Mouse (Mus musculus): ENCODE results near the gene Cd101. TPM values are rescaled to one million over a fixed set of nuclear protein-coding genes. Genes with fewer than 3 reads are reported as not detected.

The Cd101 gene
- polyA plus RNA-seq, 1 experiment: 1.9 TPM

DNA sequence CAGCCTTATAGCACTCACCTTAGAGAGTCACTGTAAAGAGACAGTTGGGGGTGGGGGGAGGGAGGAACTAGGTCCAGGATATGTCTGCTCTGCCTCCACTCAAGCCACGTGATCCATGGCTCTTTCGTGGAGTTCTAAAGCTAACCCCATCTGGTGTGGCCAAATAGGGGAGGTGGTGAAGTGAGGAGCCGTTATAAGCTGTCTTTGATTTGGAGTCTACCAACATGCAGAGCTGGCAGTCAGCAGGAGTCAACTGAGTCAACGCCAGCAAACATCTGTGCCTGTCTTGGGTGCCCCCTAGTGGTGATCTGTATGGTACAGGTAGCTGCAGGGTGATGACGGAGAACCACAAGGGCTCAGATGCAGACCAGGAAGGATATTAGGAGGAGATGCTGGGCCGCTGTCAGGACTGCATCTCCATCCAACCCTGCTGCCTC, 30.4 kb downstream of the Cd101 start:
- DNase-seq (ENCODE audit: low read depth in 1 of 2, low spot score in 2 of 2): peak; percentile 61 to 72
- 30% methylated on average over 6 of the region's 6 CpGs for WGBS
- H3K36me3 ChIP-seq (ENCODE audit: control insufficient read depth, insufficient read depth, low read length): no peaks in the 10 kb centered on the region
- no peaks in the 10 kb centered on the region for H3K27me3 ChIP-seq (ENCODE audit: control insufficient read depth, insufficient read depth, low read length)
- TF ChIP-seq POLR2A (IDR thresholded peaks at IDR 0.05; ENCODE audit: low read depth, low read length) (no peak), CTCF (IDR thresholded peaks at IDR 0.05; ENCODE audit: extremely low read depth, insufficient read depth, insufficient read length, insufficient replicate concordance) (peak; percentile 62; the same call in 1 of the 2 replicates)
- no peak overlapping the region for H3K27ac ChIP-seq (ENCODE audit: insufficient read depth, low read length)
- H3K4me3 ChIP-seq (ENCODE audit: extremely low read depth, insufficient read depth, insufficient read length): no peak overlapping the region
- peaks cover 2% of the 10 kb centered on the region; the same call in 1 of the 2 replicates for H3K4me1 ChIP-seq (ENCODE audit: control insufficient read depth, insufficient read depth, insufficient read length)

DNA sequence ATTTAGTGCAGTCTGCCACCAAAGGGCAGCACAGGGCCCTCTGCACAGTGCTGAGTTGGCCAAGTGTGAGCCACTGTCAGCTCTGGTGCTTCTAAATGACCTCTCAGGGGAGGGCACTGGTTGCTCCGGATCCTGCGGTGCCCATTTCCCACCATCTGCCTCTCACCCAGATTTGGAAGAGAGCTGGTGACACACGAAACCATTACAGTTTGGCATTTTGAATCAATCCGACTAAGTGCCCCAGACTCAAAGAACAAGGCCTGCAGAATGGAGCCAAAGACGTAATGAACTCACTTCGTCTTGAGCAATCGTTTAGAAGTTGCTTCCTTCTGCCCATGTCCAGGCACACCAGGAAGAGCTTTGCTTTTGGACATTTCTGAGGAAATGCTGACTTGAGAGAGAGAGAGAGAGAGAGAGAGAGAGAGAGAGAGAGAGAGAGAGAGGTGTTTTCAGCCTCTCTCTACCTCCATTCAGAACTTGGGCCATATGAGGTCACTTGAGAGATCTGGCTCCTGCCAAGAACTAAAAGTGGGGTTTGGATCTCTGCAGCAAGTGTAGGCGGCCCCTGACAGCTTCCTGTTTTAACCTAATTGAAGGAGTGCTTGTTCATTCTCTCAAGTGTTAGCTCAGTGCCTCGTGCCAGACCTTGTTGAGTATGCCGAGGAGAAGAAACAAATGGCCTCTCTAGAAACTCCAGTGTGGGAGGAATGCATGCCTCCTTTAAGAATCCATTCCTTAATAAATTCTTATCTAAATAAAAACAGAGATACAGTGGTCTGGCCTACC, 31.4 kb downstream of the Cd101 start:
- Histone ChIP-seq H3K4me3 (ENCODE audit: extremely low read depth, insufficient read depth, insufficient read length) (no peak overlapping the region), H3K27me3 (ENCODE audit: control insufficient read depth, insufficient read depth, low read length) (no peaks in the 10 kb centered on the region), H3K4me1 (ENCODE audit: control insufficient read depth, insufficient read depth, insufficient read length) (no peaks in the 10 kb centered on the region; the same call in 1 of the 2 replicates), H3K36me3 (ENCODE audit: control insufficient read depth, insufficient read depth, low read length) (no peaks in the 10 kb centered on the region), H3K27ac (ENCODE audit: insufficient read depth, low read length) (0 out of 2 replicates have a peak overlapping the region, but pooled peaks have one; percentile 25)
- WGBS: 62% methylated on average over 10 of the region's 10 CpGs
- no peak for DNase-seq (ENCODE audit: low read depth in 1 of 2, low spot score in 2 of 2)
- TF ChIP-seq POLR2A (IDR thresholded peaks at IDR 0.05; ENCODE audit: low read depth, low read length) (no peak), CTCF (IDR thresholded peaks at IDR 0.05; ENCODE audit: extremely low read depth, insufficient read depth, insufficient read length, insufficient replicate concordance) (no peak)

- Histone ChIP-seq H3K36me3 (ENCODE audit: control insufficient read depth, insufficient read depth, low read length) (no peaks in the 10 kb centered on the region), H3K27me3 (ENCODE audit: control insufficient read depth, insufficient read depth, low read length) (no peaks in the 10 kb centered on the region), H3K4me1 (ENCODE audit: control insufficient read depth, insufficient read depth, insufficient read length) (no peaks in the 10 kb centered on the region; the same call in 1 of the 2 replicates), H3K27ac (ENCODE audit: insufficient read depth, low read length) (no peak overlapping the region), H3K4me3 (ENCODE audit: extremely low read depth, insufficient read depth, insufficient read length) (no peak overlapping the region)
- TF ChIP-seq CTCF (IDR thresholded peaks at IDR 0.05; ENCODE audit: extremely low read depth, insufficient read depth, insufficient read length, insufficient replicate concordance) (no peak), POLR2A (IDR thresholded peaks at IDR 0.05; ENCODE audit: low read depth, low read length) (no peak)
- DNase-seq (ENCODE audit: low read depth in 1 of 2, low spot score in 2 of 2): no peak
- WGBS: 77% methylated on average over 4 of the region's 4 CpGs
These were observed 35.1 kb downstream of the Cd101 start for GRCm38 (mm10) chr3:100994252-100994651.

- H3K4me1 ChIP-seq (ENCODE audit: control insufficient read depth, insufficient read depth, insufficient read length): no peaks in the 10 kb centered on the region; the same call in 1 of the 2 replicates
- H3K27me3 ChIP-seq (ENCODE audit: control insufficient read depth, insufficient read depth, low read length): no peaks in the 10 kb centered on the region
- 0 out of 2 replicates have a peak overlapping the region, but pooled peaks have one; percentile 1 for H3K27ac ChIP-seq (ENCODE audit: insufficient read depth, low read length)
- DNase-seq (ENCODE audit: low read depth in 1 of 2, low spot score in 2 of 2): no peak
- H3K36me3 ChIP-seq (ENCODE audit: control insufficient read depth, insufficient read depth, low read length): no peaks in the 10 kb centered on the region
- 32% methylated on average over 15 of the region's 15 CpGs for WGBS
- H3K4me3 ChIP-seq (ENCODE audit: extremely low read depth, insufficient read depth, insufficient read length): peak overlapping the region; percentile 14; the same call in 1 of the 2 replicates
- TF ChIP-seq POLR2A (IDR thresholded peaks at IDR 0.05; ENCODE audit: low read depth, low read length) (no peak), CTCF (IDR thresholded peaks at IDR 0.05; ENCODE audit: extremely low read depth, insufficient read depth, insufficient read length, insufficient replicate concordance) (no peak)
These were observed 35.6 kb downstream of the Cd101 start for GRCm38 (mm10) chr3:100993718-100994117.

DNA sequence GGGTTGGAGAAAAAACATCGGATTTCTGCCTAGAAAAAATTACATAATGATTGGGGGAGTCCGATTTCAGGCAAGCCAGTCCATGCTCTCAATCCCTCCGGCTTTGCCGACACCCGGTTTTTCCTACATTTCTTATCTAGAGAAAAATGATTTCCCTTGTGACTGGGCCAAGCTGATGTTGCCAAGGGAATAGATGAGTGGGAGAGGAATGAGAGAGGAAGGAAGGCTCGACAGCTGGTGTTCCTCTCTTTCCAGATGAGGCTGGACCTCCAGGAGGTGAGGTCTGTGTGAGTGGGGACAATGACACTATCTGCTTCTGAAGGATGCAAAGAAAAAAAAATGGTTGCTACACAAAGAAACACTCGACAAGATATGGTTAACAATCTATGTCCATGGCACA, 36.2 kb downstream of the Cd101 start:
- DNase-seq (ENCODE audit: low read depth in 1 of 2, low spot score in 2 of 2): no peak
- WGBS: 81% methylated on average over 7 of the region's 7 CpGs
- Histone ChIP-seq H3K27ac (ENCODE audit: insufficient read depth, low read length) (no peak overlapping the region), H3K36me3 (ENCODE audit: control insufficient read depth, insufficient read depth, low read length) (no peaks in the 10 kb centered on the region), H3K4me1 (ENCODE audit: control insufficient read depth, insufficient read depth, insufficient read length) (no peaks in the 10 kb centered on the region; the same call in 1 of the 2 replicates), H3K4me3 (ENCODE audit: extremely low read depth, insufficient read depth, insufficient read length) (no peak overlapping the region), H3K27me3 (ENCODE audit: control insufficient read depth, insufficient read depth, low read length) (no peaks in the 10 kb centered on the region)
- TF ChIP-seq CTCF (IDR thresholded peaks at IDR 0.05; ENCODE audit: extremely low read depth, insufficient read depth, insufficient read length, insufficient replicate concordance) (no peak), POLR2A (IDR thresholded peaks at IDR 0.05; ENCODE audit: low read depth, low read length) (no peak)

DNA sequence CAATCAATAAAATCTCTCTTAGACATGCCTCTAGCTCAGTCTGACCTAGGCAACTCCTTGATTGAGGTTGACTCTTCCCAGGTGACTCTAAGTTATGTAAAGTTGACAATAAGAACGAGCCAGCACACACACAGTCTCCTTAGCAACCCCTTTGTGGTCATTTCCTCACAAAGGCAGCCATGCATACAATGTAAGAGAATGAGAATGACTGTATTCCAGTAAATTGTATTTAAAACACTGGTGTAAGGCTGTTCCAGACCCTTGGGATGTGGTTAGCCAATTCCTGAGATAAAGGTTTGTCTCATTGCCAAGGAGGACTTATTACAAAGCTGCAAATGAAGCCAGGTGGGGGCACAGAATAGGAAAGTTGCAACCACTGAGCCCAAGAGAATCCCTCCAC, 39.1 kb downstream of the Cd101 start:
- H3K4me1 ChIP-seq (ENCODE audit: control insufficient read depth, insufficient read depth, insufficient read length): no peaks in the 10 kb centered on the region; the same call in 1 of the 2 replicates
- no peak for TF ChIP-seq POLR2A (IDR thresholded peaks at IDR 0.05; ENCODE audit: low read depth, low read length)
- TF ChIP-seq CTCF (IDR thresholded peaks at IDR 0.05; ENCODE audit: extremely low read depth, insufficient read depth, insufficient read length, insufficient replicate concordance): no peak
- no peaks in the 10 kb centered on the region for H3K36me3 ChIP-seq (ENCODE audit: control insufficient read depth, insufficient read depth, low read length)
- no peak overlapping the region for H3K4me3 ChIP-seq (ENCODE audit: extremely low read depth, insufficient read depth, insufficient read length)
- H3K27ac ChIP-seq (ENCODE audit: insufficient read depth, low read length): no peak overlapping the region
- 21% methylated on average over 1 of the region's 1 CpGs for WGBS
- no peak for DNase-seq (ENCODE audit: low read depth in 1 of 2, low spot score in 2 of 2)
- H3K27me3 ChIP-seq (ENCODE audit: control insufficient read depth, insufficient read depth, low read length): no peaks in the 10 kb centered on the region

- no peak for DNase-seq (ENCODE audit: low read depth in 1 of 2, low spot score in 2 of 2)
- 86% methylated on average over 12 of the region's 12 CpGs for WGBS
- H3K4me3 ChIP-seq (ENCODE audit: extremely low read depth, insufficient read depth, insufficient read length): no peak overlapping the region
- no peaks in the 10 kb centered on the region; the same call in 1 of the 2 replicates for H3K4me1 ChIP-seq (ENCODE audit: control insufficient read depth, insufficient read depth, insufficient read length)
- TF ChIP-seq POLR2A (IDR thresholded peaks at IDR 0.05; ENCODE audit: low read depth, low read length) (no peak), CTCF (IDR thresholded peaks at IDR 0.05; ENCODE audit: extremely low read depth, insufficient read depth, insufficient read length, insufficient replicate concordance) (no peak)
- H3K27me3 ChIP-seq (ENCODE audit: control insufficient read depth, insufficient read depth, low read length): no peaks in the 10 kb centered on the region
- H3K27ac ChIP-seq (ENCODE audit: insufficient read depth, low read length): no peak overlapping the region
- H3K36me3 ChIP-seq (ENCODE audit: control insufficient read depth, insufficient read depth, low read length): no peaks in the 10 kb centered on the region
These were observed 39.9 kb downstream of the Cd101 start for GRCm38 (mm10) chr3:100989417-100989816.

Measured in spleen, adult 2 months (tissue).